ENCODE assay signal across 28 mouse cellular contexts in the genomic region with DNA sequence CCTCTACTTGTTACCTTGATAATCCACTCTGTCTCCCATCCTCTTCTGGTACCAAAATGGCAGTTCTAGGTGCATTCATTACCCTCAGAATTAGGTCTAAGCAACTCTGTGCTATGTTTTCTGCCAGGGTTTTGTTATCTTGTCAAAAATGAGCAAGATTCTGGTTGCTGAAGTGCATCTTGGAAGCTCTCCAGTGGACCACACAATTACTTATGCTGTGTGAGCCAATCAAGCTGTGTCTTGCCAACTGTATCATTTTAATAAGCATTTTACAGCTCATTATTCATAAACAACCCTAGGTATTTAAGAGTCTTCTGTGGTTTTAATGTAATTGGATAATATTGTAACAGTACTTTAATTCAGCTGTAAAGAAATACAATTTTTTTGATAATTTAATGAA. TPM values are rescaled to one million over a fixed set of nuclear protein-coding genes. Genes with fewer than 3 reads are reported as not detected.
"Had no signal": no experiment of that assay in that cellular context is flagged by ENCODE, and none has a peak within 500 bp of the region (broad histone marks: within the 10 kb centered on the region; RNA-seq: fewer than 3 reads in every experiment).

No protein-coding gene starts in this region.

- H3K4me3 ChIP-seq: kidney, embryonic 15.5 days; left cerebral cortex, adult 2 months; limb, embryonic 12.5 days; limb, embryonic 15.5 days; megakaryocyte, embryonic 14.5 days; neural tube, embryonic 12.5 days; neural tube, embryonic 15.5 days had no signal

- H3K9me3 ChIP-seq: kidney, embryonic 15.5 days; limb, embryonic 12.5 days; limb, embryonic 15.5 days; megakaryocyte, embryonic 14.5 days; neural tube, embryonic 12.5 days; neural tube, embryonic 15.5 days had no signal

- H3K9ac ChIP-seq: kidney, embryonic 15.5 days; limb, embryonic 12.5 days; limb, embryonic 15.5 days; liver, embryonic 14.5 days; liver, postnatal 0 days; neural tube, embryonic 12.5 days; neural tube, embryonic 15.5 days had no signal

- DNase-seq: kidney, adult 11 months; kidney, adult 8-10 months; kidney, postnatal 10 days; kidney, postnatal 36 days; layer of hippocampus, postnatal 36 days; liver, postnatal 0 days; lung, postnatal 36 days; midbrain, embryonic 14.5 days; right cerebral cortex, postnatal 14 days; right cerebral cortex, postnatal 4 days; thymus, adult 2 months; thymus, postnatal 14 days; thymus, postnatal 4 days had no signal

- H3K4me1 ChIP-seq: kidney, embryonic 15.5 days; limb, embryonic 12.5 days; limb, embryonic 15.5 days; megakaryocyte, embryonic 14.5 days; neural tube, embryonic 12.5 days; neural tube, embryonic 15.5 days had no signal

- H3K4me2 ChIP-seq: kidney, embryonic 15.5 days; limb, embryonic 12.5 days; limb, embryonic 15.5 days; liver, embryonic 11.5 days; midbrain, embryonic 11.5 days; neural tube, embryonic 12.5 days; neural tube, embryonic 15.5 days had no signal

- H3K27ac ChIP-seq: kidney, embryonic 15.5 days; left cerebral cortex, adult 2 months; limb, embryonic 12.5 days; limb, embryonic 15.5 days; liver, embryonic 14.5 days; neural tube, embryonic 12.5 days; neural tube, embryonic 15.5 days; stomach, postnatal 0 days had no signal

- ATAC-seq: liver, postnatal 0 days; lung, postnatal 0 days had no signal

- H3K27me3 ChIP-seq: kidney, embryonic 15.5 days; limb, embryonic 12.5 days; limb, embryonic 15.5 days; megakaryocyte, embryonic 14.5 days; neural tube, embryonic 12.5 days; neural tube, embryonic 15.5 days had no signal

- H3K36me3 ChIP-seq: kidney, embryonic 15.5 days; limb, embryonic 12.5 days; limb, embryonic 15.5 days; neural tube, embryonic 12.5 days; neural tube, embryonic 15.5 days had no signal

RNA-seq across cellular contexts. Expression of gene Fmo4, which starts 17.3 kb away (rescaled TPM):
- total RNA-seq: layer of hippocampus, postnatal 36 days; left cerebral cortex, adult 2 months; left cerebral cortex, postnatal 10 days; left cerebral cortex, postnatal 36 days had no signal
- polyA plus RNA-seq: stomach, embryonic 14.5 days had no signal
